In genomic region chr8:106335196-106335595, GRCm38 (mm10) we compare ENCODE assay signal across 9 mouse cellular contexts. TPM values are rescaled to one million over a fixed set of nuclear protein-coding genes. Genes with fewer than 3 reads are reported as not detected.
DNase-seq lines count a peak whose midpoint lies in the region; ATAC-seq and TF ChIP-seq lines count a peak whose summit lies in the region.
"Had no signal": no experiment of that assay in that cellular context is flagged by ENCODE, and none has a peak within 500 bp of the region (broad histone marks: within the 10 kb centered on the region; RNA-seq: fewer than 3 reads in every experiment).

No protein-coding gene starts in this region.

- no peak for DNase-seq in hindbrain, embryonic 11.5 days (ENCODE audit: low spot score)
- no peak for DNase-seq in MEL (ENCODE audit: low read depth, low spot score)
- peak; percentile 40 for DNase-seq in cerebellum, adult 11-12 months
- peak; percentile 9 to 11 for DNase-seq in kidney, postnatal 4 days
- DNase-seq in c-Kit-positive CD71-positive TER-119-positive erythroid progenitor cells, embryonic 14.5 days (ENCODE audit: low spot score), result no peak
- no peak for DNase-seq in spleen, postnatal 36 days (ENCODE audit: low spot score in 2 of 2)
- no peak for DNase-seq in layer of hippocampus, adult 9-10 months (ENCODE audit: low spot score)

- peaks cover 45% of the 10 kb centered on the region for H3K4me1 ChIP-seq in hindbrain, embryonic 15.5 days (replicated peaks)
- no peaks in the 10 kb centered on the region for H3K4me1 ChIP-seq in hindbrain, embryonic 11.5 days (replicated peaks; ENCODE audit: control insufficient read depth, insufficient read depth, low read length)
- H3K4me1 ChIP-seq in MEL (ENCODE audit: control insufficient read depth in 1 of 2, insufficient read depth in 2 of 2, low read length in 2 of 2), result peaks cover 0 to 6% of the 10 kb centered on the region in 2 experiments; a peak in 1 of 4 replicates

- peak in 2 of 3 experiments; percentile 12 to 25; a peak in 2 of 6 replicates for TF ChIP-seq CTCF in MEL (IDR thresholded peaks at IDR 0.05 in 2 of 3, conservative IDR thresholded peaks at IDR 0.05 in 1 of 3; ENCODE audit: control insufficient read depth in 1 of 3, insufficient read depth in 1 of 3, low read depth in 2 of 3, low read length in 3 of 3, poor library complexity in 1 of 3, severe bottlenecking in 1 of 3)

- peak overlapping the region; percentile 95; the same call in 1 of the 2 replicates for H3K9ac ChIP-seq in hindbrain, embryonic 15.5 days
- H3K9ac ChIP-seq in hindbrain, embryonic 11.5 days (ENCODE audit: low read depth, low read length), result no peak overlapping the region
- no peak overlapping the region for H3K9ac ChIP-seq in MEL (ENCODE audit: control insufficient read depth, low read depth, low read length, poor library complexity, severe bottlenecking)
- H3K9ac ChIP-seq: liver, embryonic 15.5 days had no signal

- no peak for TF ChIP-seq EP300 in MEL (IDR thresholded peaks at IDR 0.05; ENCODE audit: low read depth in 1 of 2, low read length in 2 of 2)

- H3K4me3 ChIP-seq in hindbrain, embryonic 15.5 days, result peak overlapping the region; percentile 84; the same call in 1 of the 2 replicates
- H3K4me3 ChIP-seq in hindbrain, embryonic 11.5 days (ENCODE audit: low read depth, low read length), result no peak overlapping the region
- H3K4me3 ChIP-seq in MEL (ENCODE audit: control insufficient read depth in 1 of 2, insufficient read depth in 1 of 2, low read depth in 2 of 2, low read length in 2 of 2), result no peak overlapping the region
- H3K4me3 ChIP-seq: liver, embryonic 15.5 days had no signal

- ATAC-seq in hindbrain, embryonic 15.5 days (ENCODE audit: low FRiP score, low read depth), result no peak
- ATAC-seq in hindbrain, embryonic 11.5 days (ENCODE audit: low FRiP score), result no peak

- H3K9me3 ChIP-seq in hindbrain, embryonic 15.5 days, result no peaks in the 10 kb centered on the region
- H3K9me3 ChIP-seq in hindbrain, embryonic 11.5 days (ENCODE audit: control insufficient read depth, low read length), result no peaks in the 10 kb centered on the region
- no peaks in the 10 kb centered on the region for H3K9me3 ChIP-seq in MEL (replicated peaks; ENCODE audit: insufficient read depth, low read length)
- H3K9me3 ChIP-seq: liver, embryonic 15.5 days had no signal

- TF ChIP-seq POLR2A in MEL (IDR thresholded peaks at IDR 0.05; ENCODE audit: control insufficient read depth in 1 of 2, insufficient read depth in 1 of 2, low read depth in 1 of 2, low read length in 2 of 2, poor library complexity in 1 of 2), result no peak

- no peaks in the 10 kb centered on the region for H3K36me3 ChIP-seq in hindbrain, embryonic 15.5 days
- no peaks in the 10 kb centered on the region for H3K36me3 ChIP-seq in hindbrain, embryonic 11.5 days (ENCODE audit: control insufficient read depth, insufficient read depth, low read length)
- H3K36me3 ChIP-seq in MEL (ENCODE audit: control insufficient read depth in 1 of 2, insufficient read depth in 2 of 2, low read length in 2 of 2), result peaks cover 0 to 5% of the 10 kb centered on the region in 2 experiments; a peak in 2 of 4 replicates
- H3K36me3 ChIP-seq: liver, embryonic 15.5 days had no signal

- no peaks in the 10 kb centered on the region for H3K27me3 ChIP-seq in hindbrain, embryonic 15.5 days
- peaks cover 2% of the 10 kb centered on the region; the same call in 1 of the 2 replicates for H3K27me3 ChIP-seq in hindbrain, embryonic 11.5 days (ENCODE audit: control insufficient read depth, insufficient read depth, low read length)
- H3K27me3 ChIP-seq in MEL (ENCODE audit: control insufficient read depth in 1 of 2, insufficient read depth in 2 of 2, low read length in 2 of 2), result peaks cover 5 to 7% of the 10 kb centered on the region in 2 experiments

- H3K4me2 ChIP-seq in hindbrain, embryonic 15.5 days, result peak overlapping the region; percentile 65
- H3K4me2 ChIP-seq in hindbrain, embryonic 11.5 days (replicated peaks; ENCODE audit: low read depth, low read length), result no peak overlapping the region
- H3K4me2 ChIP-seq: liver, embryonic 15.5 days had no signal

- H3K27ac ChIP-seq in hindbrain, embryonic 15.5 days (replicated peaks), result 0 out of 2 replicates have a peak overlapping the region, but pooled peaks have one; percentile 96
- H3K27ac ChIP-seq in hindbrain, embryonic 11.5 days (ENCODE audit: low read depth, low read length), result no peak overlapping the region
- no peak overlapping the region for H3K27ac ChIP-seq in MEL (ENCODE audit: control insufficient read depth, low read depth, low read length)
- H3K27ac ChIP-seq: liver, embryonic 15.5 days had no signal

- WGBS in hindbrain, embryonic 15.5 days, result 59% methylated on average over 4 of the region's 4 CpGs
- 63% methylated on average over 4 of the region's 4 CpGs for WGBS in hindbrain, embryonic 11.5 days

- TF ChIP-seq RAD21 in MEL (IDR thresholded peaks at IDR 0.05; ENCODE audit: low read depth, low read length), result peak; percentile 6; the same call in 1 of the 2 replicates

- no peaks in the 10 kb centered on the region; the same call in 1 of the 2 replicates for H3K79me2 ChIP-seq in MEL (ENCODE audit: control insufficient read depth, insufficient read depth, low read length, poor library complexity)

TF ChIP-seq in MEL, 35 proteins besides CTCF, POLR2A, EP300 and RAD21:
- TF ChIP-seq SMC3 (IDR thresholded peaks at IDR 0.05; ENCODE audit: low read depth, low read length) (peak; percentile 29; the same call in 1 of the 2 replicates), ZKSCAN1 (IDR thresholded peaks at IDR 0.05; ENCODE audit: low read depth, low read length) (no peak), POLR2AphosphoS5 (IDR thresholded peaks at IDR 0.05; ENCODE audit: borderline replicate concordance, low read depth, low read length) (no peak)

RNA-seq across cellular contexts. Expression of gene Smpd3, which starts 2.6 kb away (rescaled TPM):
- polyA plus RNA-seq in hindbrain, embryonic 15.5 days (2015; fragmentation: Nextera tagmentation; extraction: Ambion mirVana), result 52.6 and 57.8 TPM in 2 replicates
- polyA plus RNA-seq in hindbrain, embryonic 11.5 days (2014; fragmentation: Nextera tagmentation; extraction: Ambion mirVana), result 10.4 and 13.0 TPM in 2 replicates
- total RNA-seq in MEL (2012; rRNA removed), result 0.04 and 0.07 TPM in 2 replicates
- polyA plus RNA-seq in MEL (2012; ENCODE audit: insufficient read depth in 1 of 2, insufficient read length in 2 of 2, low read depth in 1 of 2, low replicate concordance in 2 of 2, missing spikeins in 1 of 2), result under 1 TPM in 1 of 2 experiments, not detected in 1; 0.08 TPM

Comparison
In these comparisons a context has a peak if more than half of its experiments do, and no peak if none do; other contexts are left out.
1. DNase-seq: peak in cerebellum, adult 11-12 months (single experiment) and kidney, postnatal 4 days (2 of 2); none in hindbrain, embryonic 11.5 days (single experiment), MEL (single experiment), c-Kit-positive CD71-positive TER-119-positive erythroid progenitor cells, embryonic 14.5 days (single experiment), spleen, postnatal 36 days (0 of 2) and layer of hippocampus, adult 9-10 months (single experiment).
2. RNA of gene Smpd3, which starts 2.6 kb away (polyA plus RNA-seq): 52.6 to 57.8 TPM in hindbrain, embryonic 15.5 days and 10.4 to 13.0 TPM in hindbrain, embryonic 11.5 days; 0.08 TPM in MEL; every median in the first group is over 10 times any median in the second.